Mouse (Mus musculus) liver, postnatal 0 days (tissue): Measurements from ENCODE around the gene 1700029F12Rik.

Experiments
- CTCF ChIP-seq: sonication (generic); IDR thresholded peaks from 2 replicates; pipeline ENCODE4 v1.5.1; 2016; ENCODE audit warnings: antibody characterized with exemption, low read depth
- EP300 ChIP-seq: IDR thresholded peaks from 2 replicates; pipeline ENCODE4 v1.6.1; 2016; ENCODE audit warnings: antibody characterized with exemption, low read depth, mild to moderate bottlenecking

DNA sequence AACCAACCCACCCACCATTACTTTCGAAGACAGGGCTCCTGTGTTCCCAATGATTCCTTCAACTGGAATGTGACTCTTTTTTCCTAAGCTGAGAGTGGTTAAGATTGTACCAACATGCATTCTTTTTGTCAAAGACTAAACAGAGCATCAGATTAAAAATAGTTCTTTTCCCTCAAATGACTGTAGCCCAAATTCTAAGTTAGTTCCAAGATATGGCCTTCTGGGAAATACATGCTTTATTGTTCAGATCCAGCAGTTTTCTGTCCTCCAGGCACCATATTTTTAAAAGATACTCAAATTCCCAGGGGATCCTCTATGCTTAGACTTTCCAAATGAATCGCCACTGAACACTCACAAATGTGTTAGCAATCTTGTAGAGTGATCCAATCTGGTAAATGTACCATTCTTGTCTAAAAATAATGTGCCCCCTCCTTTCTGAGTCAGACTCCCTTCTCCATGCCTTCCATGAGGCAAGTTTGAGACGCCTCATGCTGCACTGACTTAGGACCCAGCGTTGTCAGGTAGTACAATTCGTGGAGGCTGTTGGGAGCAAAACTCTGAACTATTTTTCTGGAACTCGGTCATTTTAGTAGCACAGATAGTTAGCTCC lies 57.1 kb downstream of the 1700029F12Rik start:
- TF ChIP-seq CTCF, result no peak
- TF ChIP-seq EP300, result no peak
